In genomic region chr8:91551775-91552538, GRCm38 (mm10) we compare ENCODE assay signal across 10 mouse cellular contexts.
DNase-seq lines count a peak whose midpoint lies in the region; TF ChIP-seq lines count a peak whose summit lies in the region.
"Had no signal": no experiment of that assay in that cellular context is flagged by ENCODE, and none has a peak within 500 bp of the region (broad histone marks: within the 10 kb centered on the region; RNA-seq: fewer than 3 reads in every experiment).

No protein-coding gene starts in this region.

- TF ChIP-seq CTCF in olfactory bulb, adult 2 months (IDR thresholded peaks at IDR 0.05; ENCODE audit: insufficient read depth, low read depth, low read length), result no peak

- no peaks in the 10 kb centered on the region for H3K9me3 ChIP-seq in hindbrain, embryonic 10.5 days
- H3K9me3 ChIP-seq: G1E had no signal

- peaks cover 42% of the 10 kb centered on the region for H3K4me1 ChIP-seq in hindbrain, embryonic 10.5 days (replicated peaks)
- peaks cover 11% of the 10 kb centered on the region for H3K4me1 ChIP-seq in olfactory bulb, adult 2 months (ENCODE audit: control insufficient read depth, insufficient read depth, low read length)

- H3K4me3 ChIP-seq in hindbrain, embryonic 10.5 days, result no peak overlapping the region
- H3K4me3 ChIP-seq in olfactory bulb, adult 2 months (ENCODE audit: insufficient read depth, low read depth, low read length), result no peak overlapping the region

- peak; percentile 37 to 43 for DNase-seq in left cerebral cortex, postnatal 36 days (ENCODE audit: low spot score in 2 of 2)
- no peak for DNase-seq in left cerebral cortex, adult 11 months (ENCODE audit: low spot score)
- DNase-seq in cerebellum, postnatal 10 days, result peak; percentile 86 to 91
- peak; percentile 34 for DNase-seq in hindbrain, embryonic 10.5 days (ENCODE audit: low spot score)
- DNase-seq in spleen, adult 18-20 months, result no peak
- no peak for DNase-seq in adrenal gland, postnatal 10 days
- no peak for DNase-seq in thymus, postnatal 14 days
- DNase-seq: lung, adult 18-20 months had no signal

- H3K27ac ChIP-seq in hindbrain, embryonic 10.5 days, result peak overlapping the region; percentile 69
- H3K27ac ChIP-seq in olfactory bulb, adult 2 months (ENCODE audit: insufficient read depth, low read depth, low read length), result peak overlapping the region; percentile 9; the same call in 1 of the 2 replicates

- WGBS in hindbrain, embryonic 10.5 days, result 34% methylated on average over 10 of the region's 10 CpGs
- WGBS in olfactory bulb, adult 2 months, result 57% methylated on average over 10 of the region's 10 CpGs

- no peak for TF ChIP-seq POLR2A in olfactory bulb, adult 2 months (IDR thresholded peaks at IDR 0.05; ENCODE audit: insufficient read depth, low read depth, low read length)

- H3K36me3 ChIP-seq in hindbrain, embryonic 10.5 days, result no peaks in the 10 kb centered on the region

- intact Hi-C loops in left cerebral cortex, postnatal 36 days (cut with DNase I), result no loop called here

- H3K27me3 ChIP-seq in hindbrain, embryonic 10.5 days (ENCODE audit: insufficient read depth, poor library complexity, severe bottlenecking), result no peaks in the 10 kb centered on the region

Comparison
In these comparisons a context has a peak if more than half of its experiments do, and no peak if none do; other contexts are left out.
1. DNase-seq: peak in left cerebral cortex, postnatal 36 days (2 of 2), cerebellum, postnatal 10 days (2 of 2) and hindbrain, embryonic 10.5 days (single experiment); none in left cerebral cortex, adult 11 months (single experiment), spleen, adult 18-20 months (0 of 2), adrenal gland, postnatal 10 days (single experiment) and thymus, postnatal 14 days (single experiment).